Mouse (Mus musculus) frontal cortex, postnatal 10 days (tissue): ENCODE results near the gene Gm49711.
"Not testable (repeated sequence)": the region's sequence is repeated elsewhere in the genome, so short reads cannot be mapped to it uniquely, and the experiment has no call there.

ENCODE experiments used
- DNase-seq, 2 experiments: peaks; one replicate each; pipeline ENCODE4 v3.0.0; 2022; ENCODE audit warnings: low spot score in 2 of 2, mixed read lengths in 1 of 2

Gene Gm49711

GRCm38 (mm10) chr16:92062832-92063231, 4.7 kb downstream of the Gm49711 start:
- no peak for DNase-seq

- no peak for DNase-seq
These were observed 6.7 kb downstream of the Gm49711 start for GRCm38 (mm10) chr16:92064801-92065200.

- no peak for DNase-seq
These were observed 12.2 kb downstream of the Gm49711 start for GRCm38 (mm10) chr16:92070338-92070737.

- no peak for DNase-seq
These were observed 18.7 kb downstream of the Gm49711 start for GRCm38 (mm10) chr16:92076797-92077196.

- DNase-seq: no peak
These were observed 25.8 kb downstream of the Gm49711 start for GRCm38 (mm10) chr16:92083771-92084453.

- no peak for DNase-seq
These were observed 31.1 kb downstream of the Gm49711 start for GRCm38 (mm10) chr16:92089225-92089624.

- no peak for DNase-seq
These were observed 33.8 kb downstream of the Gm49711 start for GRCm38 (mm10) chr16:92091876-92092275.

- DNase-seq: no peak
These were observed 40.4 kb downstream of the Gm49711 start for GRCm38 (mm10) chr16:92098351-92099051.

- no peak for DNase-seq
These were observed 41.5 kb downstream of the Gm49711 start for GRCm38 (mm10) chr16:92099598-92099997.

GRCm38 (mm10) chr16:92100111-92100510, 42.0 kb downstream of the Gm49711 start:
- DNase-seq: no peak

GRCm38 (mm10) chr16:92102115-92102514, 44.0 kb downstream of the Gm49711 start:
- no peak for DNase-seq

- DNase-seq: not testable (repeated sequence)
These were observed 44.8 kb downstream of the Gm49711 start for GRCm38 (mm10) chr16:92102931-92103330.

GRCm38 (mm10) chr16:92103572-92104331, 45.6 kb downstream of the Gm49711 start:
- no peak for DNase-seq

- no peak for DNase-seq
These were observed 46.1 kb downstream of the Gm49711 start for GRCm38 (mm10) chr16:92104332-92104590.

GRCm38 (mm10) chr16:92104951-92105350, 46.8 kb downstream of the Gm49711 start:
- DNase-seq: no peak

GRCm38 (mm10) chr16:92105631-92106030, 47.5 kb downstream of the Gm49711 start:
- DNase-seq: no peak

GRCm38 (mm10) chr16:92107346-92107745, 49.2 kb downstream of the Gm49711 start:
- no peak for DNase-seq

- DNase-seq: no peak
These were observed 56.7 kb downstream of the Gm49711 start for GRCm38 (mm10) chr16:92114706-92115241.

- DNase-seq: peak; percentile 52 to 63
These were observed 57.7 kb downstream of the Gm49711 start for GRCm38 (mm10) chr16:92115611-92116421.

- DNase-seq: no peak
These were observed 59.5 kb downstream of the Gm49711 start for GRCm38 (mm10) chr16:92117337-92118209.
